Mouse (Mus musculus): ENCODE results near the gene Cab39l. TPM values are rescaled to one million over a fixed set of nuclear protein-coding genes. Genes with fewer than 3 reads are reported as not detected.

The Cab39l gene
- polyA plus RNA-seq, 2 experiments: 8.4 to 30.0 TPM

DNA sequence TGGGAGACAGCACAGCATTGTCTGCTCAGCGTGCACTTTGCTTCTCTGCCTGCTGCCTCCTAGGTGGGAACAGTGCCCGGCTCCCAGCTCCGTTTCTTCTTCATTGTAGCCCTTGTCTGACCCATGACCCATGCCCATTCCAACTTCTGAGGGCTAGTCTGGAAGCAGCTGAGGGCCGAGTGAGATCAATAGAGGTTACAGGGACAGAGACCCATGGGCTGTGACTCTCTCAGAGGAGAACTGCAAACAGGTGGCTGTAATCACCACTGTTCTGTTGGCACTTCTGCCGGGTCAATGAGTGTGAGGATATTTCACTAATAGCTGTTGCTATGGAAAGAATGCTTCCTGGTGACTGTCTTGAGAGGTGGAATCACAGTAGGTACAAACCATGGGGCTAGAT is 106.8 kb downstream of the Cab39l start:
- Histone ChIP-seq H3K36me3 (replicated peaks; ENCODE audit: control insufficient read depth, insufficient read depth, low read depth) (no peaks in the 10 kb centered on the region), H3K27ac (no peak overlapping the region)

GRCm38 (mm10) chr14:59548532-59548931 is 107.8 kb downstream of the Cab39l start:
- 68% methylated on average over 2 of the region's 2 CpGs for WGBS (ENCODE audit: insufficient replicate concordance)
- H3K4me2 ChIP-seq (ENCODE audit: low read depth): no peak overlapping the region
- H3K36me3 ChIP-seq (replicated peaks; ENCODE audit: control insufficient read depth, insufficient read depth, low read depth): no peaks in the 10 kb centered on the region
- H3K9ac ChIP-seq (replicated peaks): no peak overlapping the region
- no peak overlapping the region for H3K4me3 ChIP-seq (ENCODE audit: insufficient read depth in 1 of 2, low read depth in 2 of 2, low read length in 2 of 2)
- no peaks in the 10 kb centered on the region for H3K27me3 ChIP-seq (ENCODE audit: control insufficient read depth, insufficient read depth, low read length)
- peaks cover 0 to 13% of the 10 kb centered on the region in 2 experiments; a peak in 1 of 4 replicates for H3K4me1 ChIP-seq (replicated peaks; ENCODE audit: control insufficient read depth in 2 of 2, insufficient read depth in 2 of 2, low read length in 1 of 2)
- no peaks in the 10 kb centered on the region for H3K9me3 ChIP-seq (ENCODE audit: control insufficient read depth, low read length)
- DNase-seq (ENCODE audit: low read depth in 3 of 3, low spot score in 3 of 3) (no peak), ATAC-seq (ENCODE audit: insufficient read depth) (no peak)
- TF ChIP-seq CTCF (IDR thresholded peaks at IDR 0.05; ENCODE audit: low read depth) (no peak), EP300 (IDR thresholded peaks at IDR 0.05; ENCODE audit: low read depth) (no peak)
- no peak overlapping the region for H3K27ac ChIP-seq

More for the DNA sequence above, 106.8 kb downstream of the Cab39l start:
- DNase-seq (ENCODE audit: low read depth in 3 of 3, low spot score in 3 of 3) (no peak), ATAC-seq (ENCODE audit: insufficient read depth) (no peak)
- peaks cover 0 to 15% of the 10 kb centered on the region in 2 experiments; a peak in 1 of 4 replicates for H3K4me1 ChIP-seq (replicated peaks; ENCODE audit: control insufficient read depth in 2 of 2, insufficient read depth in 2 of 2, low read length in 1 of 2)
- no peak overlapping the region for H3K4me2 ChIP-seq (ENCODE audit: low read depth)
- no peaks in the 10 kb centered on the region for H3K9me3 ChIP-seq (ENCODE audit: control insufficient read depth, low read length)
- no peak for TF ChIP-seq CTCF (IDR thresholded peaks at IDR 0.05; ENCODE audit: low read depth)
- no peak for TF ChIP-seq EP300 (IDR thresholded peaks at IDR 0.05; ENCODE audit: low read depth)
- no peak overlapping the region for H3K4me3 ChIP-seq (ENCODE audit: insufficient read depth in 1 of 2, low read depth in 2 of 2, low read length in 2 of 2)
- WGBS (ENCODE audit: insufficient replicate concordance): 65% methylated on average over 5 of the region's 5 CpGs
- H3K27me3 ChIP-seq (ENCODE audit: control insufficient read depth, insufficient read depth, low read length): no peaks in the 10 kb centered on the region
- H3K9ac ChIP-seq (replicated peaks): no peak overlapping the region

GRCm38 (mm10) chr14:59549106-59549505 is 108.3 kb downstream of the Cab39l start:
- 71% methylated on average over 6 of the region's 6 CpGs for WGBS (ENCODE audit: insufficient replicate concordance)
- Histone ChIP-seq H3K9ac (replicated peaks) (no peak overlapping the region), H3K36me3 (replicated peaks; ENCODE audit: control insufficient read depth, insufficient read depth, low read depth) (no peaks in the 10 kb centered on the region), H3K4me2 (ENCODE audit: low read depth) (no peak overlapping the region), H3K9me3 (ENCODE audit: control insufficient read depth, low read length) (no peaks in the 10 kb centered on the region), H3K4me3 (ENCODE audit: insufficient read depth in 1 of 2, low read depth in 2 of 2, low read length in 2 of 2) (no peak overlapping the region), H3K27me3 (ENCODE audit: control insufficient read depth, insufficient read depth, low read length) (no peaks in the 10 kb centered on the region), H3K4me1 (replicated peaks; ENCODE audit: control insufficient read depth in 2 of 2, insufficient read depth in 2 of 2, low read length in 1 of 2) (peaks cover 0 to 13% of the 10 kb centered on the region in 2 experiments; a peak in 1 of 4 replicates), H3K27ac (no peak overlapping the region)
- DNase-seq (ENCODE audit: low read depth in 3 of 3, low spot score in 3 of 3) (no peak), ATAC-seq (ENCODE audit: insufficient read depth) (no peak)
- TF ChIP-seq EP300 (IDR thresholded peaks at IDR 0.05; ENCODE audit: low read depth): no peak
- no peak for TF ChIP-seq CTCF (IDR thresholded peaks at IDR 0.05; ENCODE audit: low read depth)

GRCm38 (mm10) chr14:59550841-59551240 is 110.1 kb downstream of the Cab39l start:
- Histone ChIP-seq H3K9me3 (ENCODE audit: control insufficient read depth, low read length) (no peaks in the 10 kb centered on the region), H3K27me3 (ENCODE audit: control insufficient read depth, insufficient read depth, low read length) (no peaks in the 10 kb centered on the region), H3K27ac (no peak overlapping the region), H3K4me2 (ENCODE audit: low read depth) (no peak overlapping the region), H3K4me3 (ENCODE audit: insufficient read depth in 1 of 2, low read depth in 2 of 2, low read length in 2 of 2) (no peak overlapping the region), H3K9ac (replicated peaks) (no peak overlapping the region), H3K36me3 (replicated peaks; ENCODE audit: control insufficient read depth, insufficient read depth, low read depth) (no peaks in the 10 kb centered on the region), H3K4me1 (replicated peaks; ENCODE audit: control insufficient read depth in 2 of 2, insufficient read depth in 2 of 2, low read length in 1 of 2) (peaks cover 0 to 8% of the 10 kb centered on the region in 2 experiments; a peak in 1 of 4 replicates)
- DNase-seq (ENCODE audit: low read depth in 3 of 3, low spot score in 3 of 3) (no peak), ATAC-seq (ENCODE audit: insufficient read depth) (no peak)
- TF ChIP-seq CTCF (IDR thresholded peaks at IDR 0.05; ENCODE audit: low read depth) (no peak), EP300 (IDR thresholded peaks at IDR 0.05; ENCODE audit: low read depth) (no peak)
- 64% methylated on average over 2 of the region's 2 CpGs for WGBS (ENCODE audit: insufficient replicate concordance)

DNA sequence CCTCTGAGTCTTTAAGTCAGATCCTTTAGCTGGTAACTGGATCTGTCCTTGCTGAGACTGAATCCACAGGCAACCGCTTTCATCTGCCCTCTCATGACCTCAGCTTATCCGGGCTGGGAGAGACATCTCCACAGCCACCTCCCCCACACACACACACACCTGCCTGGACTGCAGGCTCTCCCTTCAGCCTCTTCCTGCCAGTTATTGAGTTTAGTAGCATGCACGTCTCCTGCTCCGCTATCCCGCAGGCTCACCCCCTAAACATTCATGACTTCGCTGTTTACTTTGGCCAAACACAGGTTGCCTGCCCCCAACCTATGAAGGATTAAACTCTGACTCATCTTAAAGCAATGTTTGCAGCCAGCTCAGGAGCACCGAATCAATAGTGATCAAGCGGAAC is 111.2 kb downstream of the Cab39l start:
- H3K9me3 ChIP-seq (ENCODE audit: control insufficient read depth, low read length): no peaks in the 10 kb centered on the region
- no peaks in the 10 kb centered on the region for H3K36me3 ChIP-seq (replicated peaks; ENCODE audit: control insufficient read depth, insufficient read depth, low read depth)
- ATAC-seq (ENCODE audit: insufficient read depth): no peak
- H3K27me3 ChIP-seq (ENCODE audit: control insufficient read depth, insufficient read depth, low read length): no peaks in the 10 kb centered on the region
- H3K4me2 ChIP-seq (ENCODE audit: low read depth): no peak overlapping the region
- no peak overlapping the region for H3K9ac ChIP-seq (replicated peaks)
- TF ChIP-seq EP300 (IDR thresholded peaks at IDR 0.05; ENCODE audit: low read depth) (no peak), CTCF (IDR thresholded peaks at IDR 0.05; ENCODE audit: low read depth) (no peak)
- no peak overlapping the region for H3K4me3 ChIP-seq (ENCODE audit: insufficient read depth in 1 of 2, low read depth in 2 of 2, low read length in 2 of 2)
- no peak overlapping the region for H3K27ac ChIP-seq
- H3K4me1 ChIP-seq (replicated peaks; ENCODE audit: control insufficient read depth in 2 of 2, insufficient read depth in 2 of 2, low read length in 1 of 2): peaks cover 0 to 8% of the 10 kb centered on the region in 2 experiments; a peak in 2 of 4 replicates
- 68% methylated on average over 8 of the region's 8 CpGs for WGBS (ENCODE audit: insufficient replicate concordance)
- no peak for DNase-seq (ENCODE audit: low read depth in 3 of 3, low spot score in 3 of 3)

All from liver, embryonic 14.5 days (tissue).